Mouse (Mus musculus): Measurements from ENCODE around the gene Txnrd1.

Txnrd1 gene

GRCm38 (mm10) chr10:82833926-82834325 lies at the start of gene Txnrd1:
Gene Txnrd1 (plus strand): TSS chr10:82833951.
- no peak for DNase-seq (ENCODE audit: low spot score)

GRCm38 (mm10) chr10:82789181-82789580 lies 44.6 kb upstream of the Txnrd1 start:
- DNase-seq (ENCODE audit: low spot score) = no peak

- no peak for DNase-seq (ENCODE audit: low spot score)
Measured at GRCm38 (mm10) chr10:82790504-82790903, 43.2 kb upstream of the Txnrd1 start.

- no peak for DNase-seq (ENCODE audit: low spot score)
Measured at GRCm38 (mm10) chr10:82791713-82792112, 42.0 kb upstream of the Txnrd1 start.

- DNase-seq (ENCODE audit: low spot score) = no peak
Measured at GRCm38 (mm10) chr10:82792311-82792710, 41.4 kb upstream of the Txnrd1 start.

- DNase-seq (ENCODE audit: low spot score) = peak; percentile 30
Measured at GRCm38 (mm10) chr10:82795071-82795731, 38.5 kb upstream of the Txnrd1 start.

GRCm38 (mm10) chr10:82795767-82796166 lies 38.0 kb upstream of the Txnrd1 start:
- no peak for DNase-seq (ENCODE audit: low spot score)

GRCm38 (mm10) chr10:82796471-82797118 lies 37.2 kb upstream of the Txnrd1 start:
- peak; percentile 32 for DNase-seq (ENCODE audit: low spot score)

- DNase-seq (ENCODE audit: low spot score) = no peak
Measured at GRCm38 (mm10) chr10:82797119-82797491, 36.6 kb upstream of the Txnrd1 start.

- no peak for DNase-seq (ENCODE audit: low spot score)
Measured at GRCm38 (mm10) chr10:82798312-82798933, 35.3 kb upstream of the Txnrd1 start.

- no peak for DNase-seq (ENCODE audit: low spot score)
Measured at GRCm38 (mm10) chr10:82800094-82800493, 33.7 kb upstream of the Txnrd1 start.

GRCm38 (mm10) chr10:82804396-82804795 lies 29.4 kb upstream of the Txnrd1 start:
- DNase-seq (ENCODE audit: low spot score) = peak; percentile 25

- DNase-seq (ENCODE audit: low spot score) = no peak
Measured at GRCm38 (mm10) chr10:82805111-82805510, 28.6 kb upstream of the Txnrd1 start.

GRCm38 (mm10) chr10:82806414-82806813 lies 27.3 kb upstream of the Txnrd1 start:
- no peak for DNase-seq (ENCODE audit: low spot score)

- DNase-seq (ENCODE audit: low spot score) = no peak
Measured at GRCm38 (mm10) chr10:82807238-82807637, 26.5 kb upstream of the Txnrd1 start.

GRCm38 (mm10) chr10:82808155-82808554 lies 25.6 kb upstream of the Txnrd1 start:
- DNase-seq (ENCODE audit: low spot score) = no peak

- no peak for DNase-seq (ENCODE audit: low spot score)
Measured at GRCm38 (mm10) chr10:82808891-82809290, 24.9 kb upstream of the Txnrd1 start.

GRCm38 (mm10) chr10:82809352-82809751 lies 24.4 kb upstream of the Txnrd1 start:
- no peak for DNase-seq (ENCODE audit: low spot score)

- DNase-seq (ENCODE audit: low spot score) = peak; percentile 83
Measured at GRCm38 (mm10) chr10:82811855-82812431, 21.8 kb upstream of the Txnrd1 start.

GRCm38 (mm10) chr10:82814096-82814970 lies 19.4 kb upstream of the Txnrd1 start:
- DNase-seq (ENCODE audit: low spot score) = no peak

GRCm38 (mm10) chr10:82816441-82816840 lies 17.3 kb upstream of the Txnrd1 start:
- DNase-seq (ENCODE audit: low spot score) = no peak

GRCm38 (mm10) chr10:82817514-82817913 lies 16.2 kb upstream of the Txnrd1 start:
- DNase-seq (ENCODE audit: low spot score) = no peak

Measured in testis, postnatal 14 days (tissue).